Comparison of ENCODE assay signal across 8 mouse cellular contexts in the genomic region with DNA sequence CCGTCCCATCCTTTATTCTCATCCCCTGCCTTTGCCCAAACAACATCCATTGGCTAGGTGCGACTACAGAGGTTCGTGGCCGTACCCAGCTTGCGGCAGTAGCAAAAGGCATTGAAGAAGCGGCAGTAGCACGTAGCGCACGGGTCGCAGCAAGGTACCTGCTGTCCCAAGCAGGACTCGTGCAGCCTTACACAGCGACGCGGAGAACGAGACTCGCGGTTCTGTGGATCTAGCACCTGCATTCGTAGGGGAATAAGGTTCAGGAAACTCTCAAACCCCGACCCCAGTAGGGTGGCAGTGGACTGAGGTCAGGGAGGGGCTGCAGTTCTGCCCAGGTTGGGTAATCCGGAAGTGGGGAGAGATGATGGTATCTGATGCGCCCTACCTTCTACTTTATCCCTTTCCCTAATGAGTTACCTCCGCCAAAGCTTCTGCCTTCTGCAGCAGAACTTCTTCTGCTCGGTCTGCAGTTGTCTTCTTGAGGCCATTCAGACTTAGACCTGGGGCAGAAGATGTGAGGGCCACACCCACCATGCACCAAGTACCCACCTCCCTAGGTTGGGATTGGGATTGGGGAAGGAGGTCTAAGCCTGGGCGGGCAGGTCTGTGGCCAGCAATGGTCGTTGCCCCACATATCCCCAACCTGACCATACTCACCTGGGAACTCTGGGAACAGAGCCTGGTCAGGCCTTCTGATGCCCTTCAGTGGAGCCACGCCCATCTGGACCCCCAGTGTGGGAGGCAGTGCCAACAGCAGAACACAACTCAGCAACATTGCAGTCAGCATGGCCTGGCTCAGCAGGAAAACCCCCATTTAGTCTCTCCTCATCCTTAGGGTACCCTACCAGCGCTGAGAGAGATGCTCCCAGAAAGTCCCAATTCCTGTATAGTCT. TPM values are rescaled to one million over a fixed set of nuclear protein-coding genes. Genes with fewer than 3 reads are reported as not detected.
A peak's percentile ranks its signal among the peaks of the same experiment; 100 is the strongest.
DNase-seq lines count a peak whose midpoint lies in the region; ATAC-seq lines count a peak whose summit lies in the region.

No protein-coding gene starts in this region.

- WGBS in neural tube, embryonic 11.5 days, result 27% methylated on average over 27 of the region's 27 CpGs
- WGBS in forebrain, embryonic 14.5 days, result 39% methylated on average over 27 of the region's 27 CpGs
- 26% methylated on average over 27 of the region's 27 CpGs for WGBS in kidney, embryonic 15.5 days
- 22% methylated on average over 27 of the region's 27 CpGs for whole genome bisulfite sequencing in stomach, embryonic 15.5 days

- peaks cover 3% of the 10 kb centered on the region for H3K4me1 ChIP-seq in neural tube, embryonic 11.5 days (ENCODE audit: control insufficient read depth, insufficient read depth, low read length)
- peaks cover 5% of the 10 kb centered on the region for H3K4me1 ChIP-seq in brown adipose tissue, adult 24 weeks (ENCODE audit: control insufficient read depth, insufficient read depth, insufficient read length, low read length)
- H3K4me1 ChIP-seq in forebrain, embryonic 14.5 days (ENCODE audit: control insufficient read depth, insufficient read depth, low read length), result peaks cover 21% of the 10 kb centered on the region
- H3K4me1 ChIP-seq in kidney, embryonic 15.5 days, result peaks cover 25% of the 10 kb centered on the region
- peaks cover 24% of the 10 kb centered on the region for H3K4me1 ChIP-seq in stomach, embryonic 15.5 days

- H3K4me2 ChIP-seq in neural tube, embryonic 11.5 days (ENCODE audit: low read depth), result peak overlapping the region; percentile 93
- peak overlapping the region; percentile 75 for H3K4me2 ChIP-seq in forebrain, embryonic 14.5 days (ENCODE audit: low read length)
- H3K4me2 ChIP-seq in kidney, embryonic 15.5 days, result peak overlapping the region; percentile 80
- H3K4me2 ChIP-seq in stomach, embryonic 15.5 days, result peak overlapping the region; percentile 89

- H3K4me3 ChIP-seq in neural tube, embryonic 11.5 days (ENCODE audit: low read depth, low read length), result peak overlapping the region; percentile 89
- peak overlapping the region; percentile 65 for H3K4me3 ChIP-seq in brown adipose tissue, adult 24 weeks (ENCODE audit: insufficient read depth, low read depth, low read length)
- H3K4me3 ChIP-seq in forebrain, embryonic 14.5 days (ENCODE audit: low read depth, low read length), result peak overlapping the region; percentile 93
- H3K4me3 ChIP-seq in kidney, embryonic 15.5 days (replicated peaks), result peak overlapping the region; percentile 93
- H3K4me3 ChIP-seq in stomach, embryonic 15.5 days (replicated peaks), result peak overlapping the region; percentile 85

- no peaks in the 10 kb centered on the region for H3K9me3 ChIP-seq in neural tube, embryonic 11.5 days (ENCODE audit: control insufficient read depth, low read length)
- no peaks in the 10 kb centered on the region for H3K9me3 ChIP-seq in forebrain, embryonic 14.5 days (replicated peaks; ENCODE audit: control insufficient read depth, low read length)
- H3K9me3 ChIP-seq in kidney, embryonic 15.5 days (replicated peaks), result no peaks in the 10 kb centered on the region
- H3K9me3 ChIP-seq in stomach, embryonic 15.5 days, result no peaks in the 10 kb centered on the region

- 0 out of 2 replicates have a peak, but pooled peaks have one; percentile 0 for ATAC-seq in neural tube, embryonic 11.5 days (ENCODE audit: insufficient read depth, low FRiP score, low TSS enrichment)
- ATAC-seq in forebrain, embryonic 14.5 days, result 0 out of 2 replicates have a peak, but pooled peaks have one; percentile 2
- ATAC-seq in kidney, embryonic 15.5 days (replicated peaks; ENCODE audit: low FRiP score), result no peak
- peak; percentile 16 for ATAC-seq in megakaryocyte progenitor cell, adult 5-6 weeks (replicated peaks; ENCODE audit: poor library complexity)
- ATAC-seq in stomach, embryonic 15.5 days (ENCODE audit: insufficient read depth, low FRiP score, low read depth), result peak; percentile 7; the same call in 1 of the 2 replicates

- peak overlapping the region; percentile 62 for H3K9ac ChIP-seq in neural tube, embryonic 11.5 days (ENCODE audit: low read length)
- peak overlapping the region; percentile 68 for H3K9ac ChIP-seq in forebrain, embryonic 14.5 days (ENCODE audit: low read length)
- H3K9ac ChIP-seq in kidney, embryonic 15.5 days, result peak overlapping the region; percentile 51
- H3K9ac ChIP-seq in stomach, embryonic 15.5 days, result peak overlapping the region; percentile 23; the same call in 1 of the 2 replicates

- peak; percentile 40 for DNase-seq in neural tube, embryonic 11.5 days (ENCODE audit: low spot score)
- DNase-seq in neural tube, embryonic 10.5 days (ENCODE audit: extremely low spot score, low spot score), result no peak
- DNase-seq in forebrain, embryonic 14.5 days (ENCODE audit: low spot score), result peak; percentile 23
- DNase-seq in retina, embryonic 14.5 days (ENCODE audit: low spot score), result no peak

- no peaks in the 10 kb centered on the region for H3K27me3 ChIP-seq in neural tube, embryonic 11.5 days (ENCODE audit: control insufficient read depth, insufficient read depth, low read length)
- H3K27me3 ChIP-seq in forebrain, embryonic 14.5 days (replicated peaks; ENCODE audit: control insufficient read depth, insufficient read depth, low read length), result no peaks in the 10 kb centered on the region
- 0 out of 2 replicates have a peak, but pooled peaks cover 7% of the 10 kb centered on the region for H3K27me3 ChIP-seq in kidney, embryonic 15.5 days
- no peaks in the 10 kb centered on the region for H3K27me3 ChIP-seq in stomach, embryonic 15.5 days (replicated peaks)

- H3K27ac ChIP-seq in neural tube, embryonic 11.5 days (ENCODE audit: low read depth, low read length), result no peak overlapping the region
- H3K27ac ChIP-seq in brown adipose tissue, adult 24 weeks (replicated peaks; ENCODE audit: low read depth, low read length), result peak overlapping the region; percentile 69
- H3K27ac ChIP-seq in forebrain, embryonic 14.5 days (ENCODE audit: low read depth, low read length), result no peak overlapping the region
- no peak overlapping the region for H3K27ac ChIP-seq in kidney, embryonic 15.5 days
- H3K27ac ChIP-seq in stomach, embryonic 15.5 days, result no peak overlapping the region

- H3K36me3 ChIP-seq in neural tube, embryonic 11.5 days (ENCODE audit: control insufficient read depth, insufficient read depth, low read length), result no peaks in the 10 kb centered on the region
- H3K36me3 ChIP-seq in forebrain, embryonic 14.5 days (ENCODE audit: control insufficient read depth, insufficient read depth, low read length), result 0 out of 2 replicates have a peak, but pooled peaks cover 6% of the 10 kb centered on the region
- peaks cover 12% of the 10 kb centered on the region for H3K36me3 ChIP-seq in kidney, embryonic 15.5 days
- H3K36me3 ChIP-seq in stomach, embryonic 15.5 days, result no peaks in the 10 kb centered on the region

RNA-seq across cellular contexts. Expression of a gene that starts 1.1 kb away (rescaled TPM):
- 137 and 148 TPM in 2 replicates for polyA plus RNA-seq in neural tube, embryonic 11.5 days (2014; fragmentation: Nextera tagmentation; extraction: Ambion mirVana)
- 52.7 and 65.1 TPM in 2 replicates for polyA plus RNA-seq in brown adipose tissue, adult 24 weeks (2012; ENCODE audit: insufficient read depth, insufficient read length, missing spikeins)
- 194 and 211 TPM in 2 replicates for polyA plus RNA-seq in forebrain, embryonic 14.5 days (2014; fragmentation: Nextera tagmentation; extraction: Ambion mirVana)
- 85.8 and 88.3 TPM in 2 replicates for polyA plus RNA-seq in kidney, embryonic 15.5 days (2015; fragmentation: Nextera tagmentation; extraction: Ambion mirVana)
- 137 and 142 TPM in 2 replicates for total RNA-seq in megakaryocyte progenitor cell, adult 5-6 weeks (2015)
- 50.5 and 56.6 TPM in 2 replicates for total RNA-seq in megakaryocyte progenitor cell, adult 5-6 weeks (2017)
- 73.2 and 75.8 TPM in 2 replicates for polyA plus RNA-seq in stomach, embryonic 15.5 days (2015; fragmentation: Nextera tagmentation; extraction: Ambion mirVana)

RNA-seq across cellular contexts. Expression of a gene that starts 38.1 kb away (rescaled TPM):
- polyA plus RNA-seq in neural tube, embryonic 11.5 days (2014; fragmentation: Nextera tagmentation; extraction: Ambion mirVana), result 19.3 and 20.3 TPM in 2 replicates
- 13.4 and 14.4 TPM in 2 replicates for polyA plus RNA-seq in brown adipose tissue, adult 24 weeks (2012; ENCODE audit: insufficient read depth, insufficient read length, missing spikeins)
- 14.9 and 21.7 TPM in 2 replicates for polyA plus RNA-seq in forebrain, embryonic 14.5 days (2014; fragmentation: Nextera tagmentation; extraction: Ambion mirVana)
- 33.3 and 39.5 TPM in 2 replicates for polyA plus RNA-seq in kidney, embryonic 15.5 days (2015; fragmentation: Nextera tagmentation; extraction: Ambion mirVana)
- 46.9 and 53.0 TPM in 2 replicates for total RNA-seq in megakaryocyte progenitor cell, adult 5-6 weeks (2015)
- 6.4 and 6.6 TPM in 2 replicates for total RNA-seq in megakaryocyte progenitor cell, adult 5-6 weeks (2017)
- polyA plus RNA-seq in stomach, embryonic 15.5 days (2015; fragmentation: Nextera tagmentation; extraction: Ambion mirVana), result 21.0 and 23.4 TPM in 2 replicates

RNA-seq across cellular contexts. Expression of a gene that starts 48.4 kb away (rescaled TPM):
- polyA plus RNA-seq in neural tube, embryonic 11.5 days (2014; fragmentation: Nextera tagmentation; extraction: Ambion mirVana), result 22.5 and 23.9 TPM in 2 replicates
- polyA plus RNA-seq in brown adipose tissue, adult 24 weeks (2012; ENCODE audit: insufficient read depth, insufficient read length, missing spikeins), result not detected in 2 replicates
- polyA plus RNA-seq in forebrain, embryonic 14.5 days (2014; fragmentation: Nextera tagmentation; extraction: Ambion mirVana), result 1.1 and 1.8 TPM in 2 replicates
- 30.0 and 35.6 TPM in 2 replicates for polyA plus RNA-seq in kidney, embryonic 15.5 days (2015; fragmentation: Nextera tagmentation; extraction: Ambion mirVana)
- 0.10 and 0.12 TPM in 2 replicates for total RNA-seq in megakaryocyte progenitor cell, adult 5-6 weeks (2015)
- total RNA-seq in megakaryocyte progenitor cell, adult 5-6 weeks (2017), result not detected in 2 replicates
- 2.5 and 2.7 TPM in 2 replicates for polyA plus RNA-seq in stomach, embryonic 15.5 days (2015; fragmentation: Nextera tagmentation; extraction: Ambion mirVana)

Comparison
In these comparisons a context has a peak if more than half of its experiments do, and no peak if none do; other contexts are left out.
1. DNase-seq: peak in neural tube, embryonic 11.5 days (single experiment) and forebrain, embryonic 14.5 days (single experiment); none in neural tube, embryonic 10.5 days (single experiment) and retina, embryonic 14.5 days (single experiment).
2. Peak in every context shown above with its lines, with median percentiles within 50 percentile points of each other: H3K4me2 ChIP-seq, H3K4me3 ChIP-seq and H3K9ac ChIP-seq.